Mouse (Mus musculus) CH12.LX (cell line): ENCODE data around the gene Arhgef19. TPM values are rescaled to one million over a fixed set of nuclear protein-coding genes. Genes with fewer than 3 reads are reported as not detected.

Source experiments
- DNase-seq: peaks from one replicate; pipeline ENCODE4 v3.0.0-alpha.2; 2013; ENCODE audit errors: extremely low read depth
- H3K27ac ChIP-seq: 2 replicates; pipeline ENCODE4 v1.5.1; 2012; ENCODE audit warnings: low read depth, mild to moderate bottlenecking, control low read depth, moderate library complexity; ENCODE audit not compliant: insufficient read depth
- H3K27me3 ChIP-seq: replicated peaks from 2 replicates; pipeline ENCODE3; 2012; ENCODE audit warnings: inconsistent platforms
- H3K36me3 ChIP-seq, 2 experiments: replicated peaks in 1 of 2; 2 replicates each; pipeline versions ENCODE3 to v1.6.1; 2012; ENCODE audit warnings: inconsistent platforms in 1 of 2, low read length in 1 of 2, mild to moderate bottlenecking in 1 of 2, mixed read lengths in 1 of 2, moderate library complexity in 1 of 2; ENCODE audit not compliant: control insufficient read depth in 1 of 2, insufficient read depth in 1 of 2
- H3K4me1 ChIP-seq, 2 experiments: 2 replicates each; pipeline ENCODE4 v1.6.1; 2012; ENCODE audit warnings: inconsistent platforms in 1 of 2, moderate library complexity in 1 of 2; ENCODE audit not compliant: insufficient read depth in 2 of 2, control insufficient read depth in 1 of 2
- H3K4me2 ChIP-seq: 2 replicates; pipeline ENCODE4 v1.6.1; 2012; ENCODE audit warnings: low read depth, mild to moderate bottlenecking, control low read depth; ENCODE audit not compliant: poor library complexity, insufficient read depth, severe bottlenecking
- H3K4me3 ChIP-seq, 3 experiments: fragments of 150-350 bp in 1 of 3; sonication (generic) in 1 of 3; replicated peaks in 1 of 3; 2 replicates each; pipeline versions ENCODE3 to v1.5.1; 2011 to 2012; ENCODE audit warnings: low read depth in 2 of 3, low read length in 2 of 3, mild to moderate bottlenecking in 2 of 3, moderate library complexity in 2 of 3, control low read depth in 1 of 3, improper control_type of control experiment in 1 of 3, inconsistent platforms in 1 of 3, mixed read lengths in 1 of 3; ENCODE audit not compliant: poor library complexity in 1 of 3
- H3K79me2 ChIP-seq: replicated peaks from 2 replicates; pipeline ENCODE4 v1.6.1; 2012; ENCODE audit warnings: mild to moderate bottlenecking, moderate library complexity; ENCODE audit not compliant: control insufficient read depth, poor library complexity, insufficient read depth, severe bottlenecking; ENCODE audit errors: extremely low read depth
- H3K9ac ChIP-seq: 2 replicates; pipeline ENCODE4 v1.6.1; 2012; ENCODE audit warnings: low read depth, mild to moderate bottlenecking, control low read depth, moderate library complexity; ENCODE audit not compliant: insufficient read depth
- H3K9me3 ChIP-seq: replicated peaks from 2 replicates; pipeline ENCODE3; 2012; ENCODE audit warnings: low read length, inconsistent platforms, mixed read lengths
- BHLHE40 ChIP-seq: IDR thresholded peaks from 2 replicates; pipeline ENCODE4 v1.6.1; 2011; ENCODE audit warnings: mild to moderate bottlenecking, low read depth, low read length, improper control_type of control experiment
- CHD1 ChIP-seq: IDR thresholded peaks from 2 replicates; pipeline ENCODE4 v1.6.1; 2012; ENCODE audit warnings: low read depth, low read length, improper control_type of control experiment, inconsistent platforms
- CHD2 ChIP-seq: IDR thresholded peaks from 2 replicates; pipeline ENCODE4 v1.6.1; 2011; ENCODE audit warnings: low read length, improper control_type of control experiment
- ELF1 ChIP-seq: IDR thresholded peaks from 2 replicates; pipeline ENCODE4 v1.6.1; 2014; ENCODE audit warnings: low read depth, mild to moderate bottlenecking, inconsistent platforms, low read length, improper control_type of control experiment
- EP300 ChIP-seq: IDR thresholded peaks from 2 replicates; pipeline ENCODE4 v1.6.1; 2011; ENCODE audit warnings: low read length, improper control_type of control experiment
- HCFC1 ChIP-seq: IDR thresholded peaks from 2 replicates; pipeline ENCODE4 v1.6.1; 2012; ENCODE audit warnings: low read depth, mild to moderate bottlenecking, inconsistent platforms, low read length, improper control_type of control experiment
- IRF4 ChIP-seq: IDR thresholded peaks from 2 replicates; pipeline ENCODE4 v1.6.1; 2014; ENCODE audit warnings: low read depth, mild to moderate bottlenecking, inconsistent platforms, low read length, improper control_type of control experiment
- JUND ChIP-seq: conservative IDR thresholded peaks from 2 replicates; pipeline ENCODE4 v1.6.1; 2011; ENCODE audit warnings: low read depth, low read length, improper control_type of control experiment
- MAFK ChIP-seq: IDR thresholded peaks from 2 replicates; pipeline ENCODE4 v1.6.1; 2011; ENCODE audit warnings: low read length, improper control_type of control experiment; ENCODE audit not compliant: insufficient replicate concordance
- MAZ ChIP-seq: IDR thresholded peaks from 2 replicates; pipeline ENCODE4 v1.6.1; 2012; ENCODE audit warnings: low read depth, mild to moderate bottlenecking, inconsistent platforms, low read length, improper control_type of control experiment, moderate library complexity
- MEF2A ChIP-seq: IDR thresholded peaks from 2 replicates; pipeline ENCODE4 v1.6.1; 2014; ENCODE audit warnings: low read depth, mild to moderate bottlenecking, inconsistent platforms, low read length, improper control_type of control experiment, borderline replicate concordance
- MXI1 ChIP-seq: IDR thresholded peaks from 2 replicates; pipeline ENCODE4 v1.6.1; 2011; ENCODE audit warnings: mild to moderate bottlenecking, low read depth, low read length, improper control_type of control experiment
- NRF1 ChIP-seq: IDR thresholded peaks from 2 replicates; pipeline ENCODE4 v1.6.1; 2014; ENCODE audit warnings: low read depth, mild to moderate bottlenecking, inconsistent platforms, low read length, improper control_type of control experiment, moderate library complexity
- PAX5 ChIP-seq: IDR thresholded peaks from 2 replicates; pipeline ENCODE4 v1.6.1; 2012; ENCODE audit warnings: low read length, inconsistent platforms, mixed read lengths
- POLR2A ChIP-seq: IDR thresholded peaks from 2 replicates; pipeline ENCODE4 v1.6.1; 2011; ENCODE audit warnings: low read depth, mild to moderate bottlenecking, improper control_type of control experiment, low read length
- RAD21 ChIP-seq: IDR thresholded peaks from 2 replicates; pipeline ENCODE4 v1.6.1; 2011; ENCODE audit warnings: low read depth, mild to moderate bottlenecking, low read length, improper control_type of control experiment, moderate library complexity
- RCOR1 ChIP-seq: conservative IDR thresholded peaks from 2 replicates; pipeline ENCODE4 v1.6.1; 2012; ENCODE audit warnings: low read depth, mild to moderate bottlenecking, inconsistent platforms, low read length, improper control_type of control experiment
- SIN3A ChIP-seq: IDR thresholded peaks from 2 replicates; pipeline ENCODE4 v1.6.1; 2012; ENCODE audit warnings: low read length, improper control_type of control experiment, inconsistent platforms
- TCF12 ChIP-seq: IDR thresholded peaks from 2 replicates; pipeline ENCODE4 v1.6.1; 2014; ENCODE audit warnings: low read depth, mild to moderate bottlenecking, inconsistent platforms, low read length, improper control_type of control experiment
- UBTF ChIP-seq: IDR thresholded peaks from 2 replicates; pipeline ENCODE4 v1.6.1; 2012; ENCODE audit warnings: low read depth, mild to moderate bottlenecking, inconsistent platforms, low read length, improper control_type of control experiment, moderate library complexity
- USF1 ChIP-seq: IDR thresholded peaks from 2 replicates; pipeline ENCODE4 v1.6.1; 2014; ENCODE audit warnings: low read depth, mild to moderate bottlenecking, inconsistent platforms, low read length, improper control_type of control experiment
- USF2 ChIP-seq: conservative IDR thresholded peaks from 2 replicates; pipeline ENCODE4 v1.6.1; 2011; ENCODE audit warnings: low read depth, low read length, improper control_type of control experiment
- ZC3H11A ChIP-seq: IDR thresholded peaks from 2 replicates; pipeline ENCODE4 v1.6.1; 2012; ENCODE audit warnings: low read depth, mild to moderate bottlenecking, inconsistent platforms, low read length, improper control_type of control experiment
- ZNF384 ChIP-seq: IDR thresholded peaks from 2 replicates; pipeline ENCODE4 v1.6.1; 2012; ENCODE audit warnings: low read depth, low read length, improper control_type of control experiment, inconsistent platforms
- dilution Hi-C: fragments of 300-500 bp; cut with MboI; formaldehyde crosslinking; loops from 2 replicates; pipeline ENCODE4 v1.14.3; 2020; ENCODE audit warnings: low sequenced_read_pairs; ENCODE audit not compliant: extremely low pct_unique_long_range_greater_than_20kb, extremely low pct_ligation_motif_present
- in situ Hi-C: fragments of 300-500 bp; cut with MboI; formaldehyde crosslinking; loops from 3 replicates; pipeline ENCODE4 v1.14.3; 2019; ENCODE audit warnings: low sequenced_read_pairs, low pct_ligation_motif_present, low pct_unique_long_range_greater_than_20kb, mixed read lengths
- polyA plus RNA-seq: library from polyadenylated mRNA; unstranded; fragments of >175 nt; gene quantifications from 2 replicates; pipeline ENCODE4 v1.2.1, GENCODE M21; 2012; ENCODE audit warnings: low read depth; ENCODE audit not compliant: insufficient read length
- total RNA-seq, 2 experiments: library from RNA; depleted of rRNA; stranded (reverse); fragments of 300-350 nt in 1 of 2; fragments of >200 nt in 1 of 2; gene quantifications; 2 replicates each; pipeline ENCODE4 v1.2.3; 2012 to 2014

The Arhgef19 gene
- total and polyA plus RNA-seq, 3 experiments = 0.19 to 0.21 TPM; not detected in 1

GRCm38 (mm10) chr4:141304223-141304611 is 64.9 kb downstream of the Arhgef19 start:
- TF ChIP-seq BHLHE40 = 0 out of 2 replicates have a peak, but pooled peaks have one; percentile 31
- peak; percentile 70 for TF ChIP-seq EP300
- TF ChIP-seq CHD2 = no peak
- TF ChIP-seq CHD1 = 0 out of 2 replicates have a peak, but pooled peaks have one; percentile 51
- peak; percentile 61 for TF ChIP-seq ELF1
- peak; percentile 41; the same call in 1 of the 2 replicates for TF ChIP-seq IRF4
- TF ChIP-seq TCF12 = peak; percentile 63; the same call in 1 of the 2 replicates
- no peak for TF ChIP-seq MXI1
- TF ChIP-seq JUND = no peak
- no peak overlapping the region for H3K4me2 ChIP-seq
- DNase-seq = peak; percentile 62
- H3K4me3 ChIP-seq = no peak overlapping the region
- in situ Hi-C loops (no loop called here), dilution Hi-C loops (no loop called here)
- H3K79me2 ChIP-seq = no peaks in the 10 kb centered on the region
- H3K9me3 ChIP-seq = peaks cover 8% of the 10 kb centered on the region
- peaks cover 31 to 63% of the 10 kb centered on the region in 2 experiments for H3K4me1 ChIP-seq
- H3K27ac ChIP-seq = no peak overlapping the region
- peaks cover 37% of the 10 kb centered on the region for H3K27me3 ChIP-seq
- peaks cover 0 to 1% of the 10 kb centered on the region in 2 experiments for H3K36me3 ChIP-seq
- H3K9ac ChIP-seq = no peak overlapping the region

GRCm38 (mm10) chr4:141306057-141306456 is 66.8 kb downstream of the Arhgef19 start:
- dilution Hi-C loops (no loop called here), in situ Hi-C loops (no loop called here)
- Histone ChIP-seq H3K9me3 (peaks cover 8% of the 10 kb centered on the region), H3K36me3 (peaks cover 0 to 1% of the 10 kb centered on the region in 2 experiments), H3K4me2 (no peak overlapping the region), H3K27me3 (peaks cover 23% of the 10 kb centered on the region), H3K4me1 (peaks cover 23 to 55% of the 10 kb centered on the region in 2 experiments), H3K4me3 (no peak overlapping the region), H3K27ac (no peak overlapping the region), H3K9ac (no peak overlapping the region), H3K79me2 (no peaks in the 10 kb centered on the region)
- DNase-seq = no peak
- TF ChIP-seq NRF1 (no peak), CHD2 (no peak), SIN3A (no peak), RCOR1 (no peak), USF2 (no peak), MAFK (no peak), ZNF384 (no peak), USF1 (no peak), ZC3H11A (no peak), MEF2A (no peak), PAX5 (no peak), RAD21 (no peak), HCFC1 (no peak), POLR2A (no peak), CHD1 (no peak), MAZ (no peak), BHLHE40 (no peak), ELF1 (no peak), UBTF (no peak)
